Mouse (Mus musculus): Measurements from ENCODE around the gene Rbfox1. TPM values are rescaled to one million over a fixed set of nuclear protein-coding genes. Genes with fewer than 3 reads are reported as not detected.

Gene Rbfox1
- total RNA-seq, 1 experiment from 2014 or later: not detected

DNA sequence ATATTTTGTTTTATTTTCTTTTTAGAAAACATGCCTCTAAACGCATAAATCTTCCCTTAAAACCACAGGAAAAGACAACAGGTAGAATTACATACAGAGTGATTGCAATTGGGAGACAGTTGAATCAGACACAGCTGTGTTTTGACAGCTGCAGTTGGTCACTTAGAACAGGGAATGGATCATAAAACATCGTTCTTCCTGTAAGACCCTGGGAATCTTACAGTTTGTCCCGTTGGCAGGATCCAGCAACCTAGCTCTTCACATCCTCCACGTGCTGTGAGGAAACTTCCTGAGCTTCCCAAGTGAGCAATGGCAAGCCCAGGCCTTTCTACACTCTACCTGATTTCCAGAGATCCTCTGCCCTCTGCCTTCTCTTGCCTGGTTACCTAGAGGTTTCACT is 959.5 kb downstream of the Rbfox1 start:
- ATAC-seq (replicated peaks in 1 of 2; ENCODE audit: insufficient read depth in 1 of 2, low FRiP score in 2 of 2, low TSS enrichment in 1 of 2, low read depth in 1 of 2, poor library complexity in 2 of 2, severe bottlenecking in 2 of 2): no peak

DNA sequence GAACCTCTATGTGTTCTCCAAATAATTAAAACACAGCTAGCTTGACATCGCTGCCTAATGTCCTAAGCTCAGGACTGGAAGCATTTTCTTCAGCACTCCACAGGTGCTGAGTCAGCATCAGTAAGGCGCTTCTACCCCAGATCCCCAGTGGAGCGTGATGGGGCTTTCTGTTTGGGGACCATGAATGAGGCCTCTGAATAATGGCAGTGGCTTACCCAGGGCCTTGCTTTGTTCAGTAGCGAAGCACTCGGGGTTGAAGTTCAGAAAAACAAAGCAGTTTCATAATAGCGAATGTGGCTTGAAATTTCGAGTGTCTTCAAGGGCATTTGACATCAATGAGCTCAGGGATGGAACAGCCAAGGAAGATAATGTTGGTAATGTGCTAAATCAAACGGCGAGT is 966.2 kb downstream of the Rbfox1 start:
- ATAC-seq (replicated peaks in 1 of 2; ENCODE audit: insufficient read depth in 1 of 2, low FRiP score in 2 of 2, low TSS enrichment in 1 of 2, low read depth in 1 of 2, poor library complexity in 2 of 2, severe bottlenecking in 2 of 2): no peak

DNA sequence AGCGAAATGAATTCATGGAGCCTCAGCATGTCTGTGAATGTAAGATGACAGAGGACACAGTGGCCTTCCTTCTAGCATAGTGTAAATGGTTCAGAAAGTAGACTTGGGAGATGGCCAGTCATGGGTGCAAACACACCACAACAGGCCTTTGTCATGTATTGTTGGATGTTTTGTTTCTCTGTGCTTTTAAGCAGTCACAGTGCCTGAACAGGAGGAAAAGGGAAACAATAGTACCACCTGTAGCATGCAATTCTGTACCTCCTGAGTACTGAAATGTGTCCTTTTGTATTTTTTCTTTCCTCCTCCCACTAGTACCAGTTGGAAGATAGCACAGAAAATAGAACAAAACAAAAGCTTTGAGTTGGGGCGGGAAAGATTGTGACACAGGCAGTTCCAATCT is 968.6 kb downstream of the Rbfox1 start:
- ATAC-seq (replicated peaks in 1 of 2; ENCODE audit: insufficient read depth in 1 of 2, low FRiP score in 2 of 2, low TSS enrichment in 1 of 2, low read depth in 1 of 2, poor library complexity in 2 of 2, severe bottlenecking in 2 of 2): no peak

DNA sequence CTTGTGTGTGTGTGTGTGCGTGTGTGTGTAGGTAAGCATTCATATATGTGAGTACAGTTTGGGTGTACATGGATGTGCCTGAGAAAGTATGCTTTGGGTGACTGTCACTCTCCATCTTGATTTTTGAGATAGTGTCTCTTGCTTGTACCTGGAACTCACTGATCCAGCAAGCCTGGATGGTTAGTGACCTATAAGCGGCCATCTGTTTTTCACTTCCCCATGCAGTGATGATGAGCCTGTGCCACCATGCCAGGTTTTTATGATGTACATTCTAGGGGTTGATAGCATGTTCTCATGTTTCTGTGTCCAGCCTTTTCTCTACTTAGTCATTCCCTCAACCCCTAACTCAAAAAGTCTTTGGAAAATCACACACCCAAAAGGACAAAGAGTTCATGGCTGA is 976.5 kb downstream of the Rbfox1 start:
- ATAC-seq (replicated peaks in 1 of 2; ENCODE audit: insufficient read depth in 1 of 2, low FRiP score in 2 of 2, low TSS enrichment in 1 of 2, low read depth in 1 of 2, poor library complexity in 2 of 2, severe bottlenecking in 2 of 2): no peak

DNA sequence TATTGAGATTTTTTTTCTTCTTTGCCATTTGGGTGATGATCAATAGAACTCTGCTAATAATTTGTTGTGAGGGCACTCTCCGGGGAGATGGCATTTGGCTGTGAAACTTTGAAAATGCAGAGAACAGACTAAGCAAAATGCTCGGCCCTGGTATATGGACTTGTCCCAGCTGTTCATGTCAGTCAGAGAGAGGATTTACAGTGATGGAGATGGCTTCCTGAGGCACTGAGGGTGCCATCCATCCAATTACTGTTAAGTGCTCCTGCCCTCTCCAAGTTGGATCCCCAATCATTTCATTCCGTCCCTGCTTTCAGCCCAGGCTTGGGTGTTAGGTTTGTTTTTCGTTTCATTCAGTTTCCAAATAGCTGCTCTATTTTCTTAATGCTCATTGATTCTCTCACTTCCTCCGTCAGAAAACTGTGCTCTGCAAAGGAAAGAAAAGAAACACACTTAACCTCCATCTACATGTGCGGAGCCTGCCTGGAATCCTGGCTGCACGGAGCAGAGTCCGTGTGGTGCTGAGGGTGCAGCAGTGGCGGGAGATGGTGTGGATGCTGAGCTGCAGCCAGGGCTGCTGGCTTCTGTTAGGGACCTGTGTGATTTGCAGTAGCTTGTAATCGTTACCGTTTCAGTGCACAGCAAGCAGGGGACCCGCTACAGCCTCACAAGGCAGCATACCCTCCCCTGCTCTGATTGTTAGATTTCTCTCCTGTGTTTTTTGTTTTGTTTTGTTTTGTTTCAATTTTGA is 997.7 kb downstream of the Rbfox1 start:
- no peak for ATAC-seq (replicated peaks in 1 of 2; ENCODE audit: insufficient read depth in 1 of 2, low FRiP score in 2 of 2, low TSS enrichment in 1 of 2, low read depth in 1 of 2, poor library complexity in 2 of 2, severe bottlenecking in 2 of 2)

DNA sequence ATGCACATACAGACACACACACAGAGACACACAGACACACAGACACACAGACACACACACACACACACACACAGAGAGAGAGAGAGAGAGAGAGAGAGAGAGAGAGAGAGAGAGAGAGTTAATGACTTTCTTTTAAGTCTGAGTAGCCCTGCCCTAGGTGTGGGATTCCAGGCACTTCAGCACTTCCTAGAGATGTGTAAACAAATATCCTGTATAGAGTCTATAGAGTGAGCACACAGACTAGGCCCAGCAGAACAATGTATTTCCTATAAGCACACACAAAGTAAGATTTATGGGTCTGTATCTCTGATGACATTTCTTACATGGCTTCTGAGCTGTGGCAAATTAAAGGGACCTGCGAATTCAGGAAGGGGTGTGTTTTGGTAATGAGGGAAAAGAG is 998.6 kb downstream of the Rbfox1 start:
- no peak for ATAC-seq (replicated peaks in 1 of 2; ENCODE audit: insufficient read depth in 1 of 2, low FRiP score in 2 of 2, low TSS enrichment in 1 of 2, low read depth in 1 of 2, poor library complexity in 2 of 2, severe bottlenecking in 2 of 2)

DNA sequence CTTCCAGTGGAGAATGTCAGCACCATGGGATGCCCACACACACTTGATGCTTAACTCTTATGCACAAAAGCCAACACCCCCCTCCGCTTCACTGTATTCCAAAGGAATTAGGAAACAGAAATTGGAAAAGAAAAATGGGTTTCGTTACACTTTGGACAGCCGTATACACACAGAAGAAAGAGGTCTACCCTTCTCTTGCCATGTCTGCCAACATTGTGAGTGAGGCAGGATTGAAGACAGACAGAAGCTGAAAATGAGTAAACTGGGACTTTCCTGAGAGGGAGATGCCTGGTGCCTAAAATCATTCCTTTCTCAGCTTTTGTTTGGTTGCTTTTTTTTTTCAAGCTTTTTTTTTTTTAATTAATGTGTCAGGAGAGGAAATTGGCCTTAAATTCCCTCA is 1000.5 kb downstream of the Rbfox1 start:
- no peak for ATAC-seq (replicated peaks in 1 of 2; ENCODE audit: insufficient read depth in 1 of 2, low FRiP score in 2 of 2, low TSS enrichment in 1 of 2, low read depth in 1 of 2, poor library complexity in 2 of 2, severe bottlenecking in 2 of 2)

DNA sequence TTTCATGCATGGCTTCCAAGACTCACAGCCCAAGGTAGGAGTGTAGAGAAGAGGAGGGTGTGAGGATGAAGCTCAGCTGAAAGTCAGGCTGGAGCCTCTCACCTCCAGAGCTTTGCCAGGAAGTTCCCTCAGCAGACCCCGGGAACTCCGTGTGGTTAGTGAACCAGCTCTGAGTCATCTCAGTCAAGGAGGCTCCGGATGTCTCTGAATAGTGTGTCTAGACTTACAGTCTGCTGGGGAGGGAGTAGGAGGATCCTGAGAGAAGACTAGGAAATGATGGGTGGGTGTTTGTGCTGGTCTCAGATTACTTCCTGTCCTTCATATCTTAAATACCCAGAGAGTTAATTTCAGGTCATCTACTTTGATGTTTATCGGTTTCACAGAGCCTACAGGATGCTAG is 1004.1 kb downstream of the Rbfox1 start:
- no peak for ATAC-seq (replicated peaks in 1 of 2; ENCODE audit: insufficient read depth in 1 of 2, low FRiP score in 2 of 2, low TSS enrichment in 1 of 2, low read depth in 1 of 2, poor library complexity in 2 of 2, severe bottlenecking in 2 of 2)

DNA sequence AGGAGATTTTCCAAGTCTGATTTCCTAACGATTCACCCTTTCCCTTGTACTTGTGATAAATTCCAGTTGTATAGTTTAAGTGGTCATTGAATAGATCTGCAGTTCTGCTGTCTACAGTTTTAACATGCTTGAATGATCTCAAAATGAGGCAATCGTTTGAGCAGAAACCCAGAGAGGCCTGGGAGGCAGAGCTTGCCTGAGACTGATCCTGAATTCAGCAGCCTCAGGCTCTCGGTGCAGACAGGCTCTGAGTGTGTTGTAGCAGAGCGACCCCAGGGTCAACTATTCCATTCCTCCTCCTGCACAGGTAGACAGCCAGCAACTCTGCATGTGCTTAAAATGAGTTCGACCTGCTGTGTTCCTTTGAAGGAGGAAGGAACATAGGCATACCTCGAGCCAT is 1012.6 kb downstream of the Rbfox1 start:
- ATAC-seq (replicated peaks in 1 of 2; ENCODE audit: insufficient read depth in 1 of 2, low FRiP score in 2 of 2, low TSS enrichment in 1 of 2, low read depth in 1 of 2, poor library complexity in 2 of 2, severe bottlenecking in 2 of 2): no peak

DNA sequence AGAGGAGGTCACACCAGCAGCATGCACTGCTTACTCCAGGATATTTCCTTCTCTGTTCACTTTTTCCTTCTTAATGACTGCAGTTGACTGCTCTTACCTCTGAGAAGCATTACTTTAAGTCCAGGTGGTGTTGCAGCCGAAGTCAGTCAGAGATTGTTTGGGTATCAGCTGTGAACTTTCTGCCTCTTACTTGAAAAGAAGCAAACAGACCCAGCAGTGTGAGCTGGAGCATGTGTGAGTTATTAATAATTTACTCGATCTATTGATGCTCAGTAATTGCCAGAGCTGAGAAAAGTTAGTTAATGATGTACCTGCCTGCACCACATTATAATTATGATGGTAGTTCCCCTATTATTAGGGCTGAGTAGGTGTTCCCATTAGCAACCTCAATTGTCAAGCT is 1014.9 kb downstream of the Rbfox1 start:
- ATAC-seq (replicated peaks in 1 of 2; ENCODE audit: insufficient read depth in 1 of 2, low FRiP score in 2 of 2, low TSS enrichment in 1 of 2, low read depth in 1 of 2, poor library complexity in 2 of 2, severe bottlenecking in 2 of 2): no peak

DNA sequence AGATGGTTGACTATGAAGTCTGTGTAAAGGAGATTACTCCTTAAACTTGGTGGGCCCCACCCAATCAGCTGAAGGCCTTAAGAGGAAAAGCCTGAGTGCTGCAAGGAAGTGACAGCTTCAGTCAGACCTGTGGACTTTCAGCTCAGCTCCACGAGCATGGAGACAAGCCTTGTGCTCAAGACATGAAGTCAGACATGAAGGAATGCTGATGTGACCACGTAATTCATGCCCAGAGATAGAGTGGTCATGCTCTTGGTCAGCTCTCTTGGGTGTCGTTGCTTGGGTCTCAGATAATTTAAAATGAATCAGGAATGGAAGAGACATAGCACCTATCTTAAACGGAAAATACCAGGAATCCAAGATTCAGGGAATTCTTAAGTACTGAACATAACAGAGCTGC is 1019.8 kb downstream of the Rbfox1 start:
- no peak for ATAC-seq (replicated peaks in 1 of 2; ENCODE audit: insufficient read depth in 1 of 2, low FRiP score in 2 of 2, low TSS enrichment in 1 of 2, low read depth in 1 of 2, poor library complexity in 2 of 2, severe bottlenecking in 2 of 2)

DNA sequence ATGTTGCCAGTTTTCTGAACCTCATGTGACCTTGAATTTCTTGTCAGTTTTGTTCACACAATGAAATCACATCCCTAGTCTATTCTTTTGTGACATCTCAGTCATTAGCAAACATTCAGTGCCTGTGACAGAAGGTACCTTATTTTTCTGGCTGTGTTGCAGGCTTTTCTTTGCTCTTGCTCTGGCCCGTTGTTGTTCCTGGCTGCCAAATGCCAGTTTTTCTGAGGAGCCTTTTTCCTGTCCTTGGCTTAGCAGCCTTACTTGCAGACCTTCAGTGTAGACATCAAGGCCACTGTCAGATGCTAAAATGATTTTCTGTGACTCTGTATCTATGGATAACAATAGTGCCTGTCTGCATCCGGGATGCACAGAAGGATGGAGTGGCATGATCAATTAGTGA is 1020.8 kb downstream of the Rbfox1 start:
- no peak for ATAC-seq (replicated peaks in 1 of 2; ENCODE audit: insufficient read depth in 1 of 2, low FRiP score in 2 of 2, low TSS enrichment in 1 of 2, low read depth in 1 of 2, poor library complexity in 2 of 2, severe bottlenecking in 2 of 2)

DNA sequence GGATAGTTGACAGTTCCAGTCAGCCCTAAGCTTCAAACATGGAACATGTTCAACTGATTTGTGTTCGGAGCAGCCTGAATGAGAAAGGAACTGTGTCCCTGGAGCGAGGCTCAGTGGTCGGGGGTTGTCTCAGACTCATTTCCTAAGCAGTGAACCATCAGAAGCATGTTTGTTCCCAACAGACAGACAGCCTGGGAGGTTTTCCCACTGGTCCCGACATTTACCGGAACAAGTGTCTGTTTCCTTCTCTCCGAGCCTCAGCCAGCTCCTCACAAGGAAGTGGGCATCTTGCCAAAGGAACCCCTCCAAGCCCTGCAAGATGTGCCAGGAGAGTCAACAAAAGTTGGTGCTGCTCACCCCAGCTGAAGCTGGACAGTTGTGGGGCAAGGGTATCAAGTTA is 1022.4 kb downstream of the Rbfox1 start:
- no peak for ATAC-seq (replicated peaks in 1 of 2; ENCODE audit: insufficient read depth in 1 of 2, low FRiP score in 2 of 2, low TSS enrichment in 1 of 2, low read depth in 1 of 2, poor library complexity in 2 of 2, severe bottlenecking in 2 of 2)

DNA sequence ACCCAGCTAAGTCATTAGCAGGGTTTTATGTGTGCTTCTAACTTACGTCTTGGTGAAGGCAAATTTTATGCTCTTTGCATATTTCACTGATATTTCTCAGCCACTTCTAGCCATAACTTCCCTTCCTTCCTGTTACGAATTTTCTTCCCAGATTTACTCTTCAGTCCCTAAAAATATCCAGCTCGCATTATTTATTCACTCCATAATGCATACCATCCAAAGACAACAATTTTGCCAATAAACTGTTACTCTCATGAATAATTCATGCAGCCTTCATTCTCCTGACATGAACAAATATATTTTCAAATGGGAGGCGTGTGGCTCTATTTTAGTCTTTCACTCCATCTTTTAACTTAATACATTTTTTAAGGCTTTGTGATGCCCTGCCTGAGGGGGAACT is 1029.4 kb downstream of the Rbfox1 start:
- no peak for ATAC-seq (replicated peaks in 1 of 2; ENCODE audit: insufficient read depth in 1 of 2, low FRiP score in 2 of 2, low TSS enrichment in 1 of 2, low read depth in 1 of 2, poor library complexity in 2 of 2, severe bottlenecking in 2 of 2)

DNA sequence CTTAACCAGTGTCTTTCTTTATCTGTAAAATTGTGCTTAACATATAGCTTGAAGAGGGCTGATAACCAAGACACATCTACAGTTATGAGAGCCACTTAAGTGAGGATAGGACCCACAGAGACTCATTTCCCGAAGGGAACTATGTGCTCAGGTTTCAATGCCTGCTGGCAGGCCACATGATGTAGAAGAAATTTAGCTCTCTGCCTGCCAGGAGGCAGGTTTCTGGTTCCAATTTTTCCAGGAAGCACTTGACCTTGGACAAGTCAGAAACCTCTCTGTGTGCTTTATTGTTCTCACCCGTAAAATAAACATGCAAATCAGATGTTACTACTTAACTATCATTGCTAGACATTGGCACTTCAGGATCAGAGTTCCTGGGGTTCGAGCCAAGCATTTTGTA is 1033.5 kb downstream of the Rbfox1 start:
- no peak for ATAC-seq (replicated peaks in 1 of 2; ENCODE audit: insufficient read depth in 1 of 2, low FRiP score in 2 of 2, low TSS enrichment in 1 of 2, low read depth in 1 of 2, poor library complexity in 2 of 2, severe bottlenecking in 2 of 2)

DNA sequence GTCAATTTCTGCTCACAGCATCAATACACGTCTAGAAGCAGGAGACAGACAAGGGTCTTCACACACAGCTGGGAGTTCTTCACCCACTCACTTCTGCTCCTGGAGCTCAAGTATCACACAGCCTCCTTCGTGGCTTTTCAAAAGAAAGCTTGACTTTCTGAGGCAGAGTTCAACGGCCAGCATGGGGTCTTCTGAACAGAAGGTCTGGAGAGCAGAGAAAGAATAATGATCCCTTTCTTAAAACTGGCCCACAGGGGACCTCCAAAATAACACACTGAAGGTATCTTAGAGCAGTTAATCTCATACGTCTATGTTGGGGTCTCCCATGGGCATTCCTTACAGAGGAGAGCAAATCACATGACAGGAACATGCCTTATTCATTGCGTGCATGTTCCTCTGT is 1034.5 kb downstream of the Rbfox1 start:
- ATAC-seq (replicated peaks in 1 of 2; ENCODE audit: insufficient read depth in 1 of 2, low FRiP score in 2 of 2, low TSS enrichment in 1 of 2, low read depth in 1 of 2, poor library complexity in 2 of 2, severe bottlenecking in 2 of 2): no peak

DNA sequence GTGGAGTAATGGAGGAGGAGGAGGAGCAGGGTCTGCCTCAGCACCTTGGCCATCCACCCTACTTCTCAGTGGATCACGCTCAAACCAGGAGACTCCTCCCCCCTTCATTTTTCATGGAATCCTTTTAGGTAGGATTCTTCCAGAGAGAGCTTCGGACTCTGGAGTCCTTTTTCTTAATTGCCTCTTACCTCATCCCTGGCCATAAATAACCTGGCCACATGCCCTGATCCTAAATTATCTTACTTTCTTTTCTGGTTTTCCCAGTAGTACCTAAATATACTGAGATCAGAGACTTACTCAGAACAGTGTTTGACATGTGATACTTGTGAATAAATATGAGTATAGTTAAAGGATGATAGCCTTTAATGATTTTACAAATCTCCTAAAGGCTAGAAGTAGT is 1042.5 kb downstream of the Rbfox1 start:
- no peak for ATAC-seq (replicated peaks in 1 of 2; ENCODE audit: insufficient read depth in 1 of 2, low FRiP score in 2 of 2, low TSS enrichment in 1 of 2, low read depth in 1 of 2, poor library complexity in 2 of 2, severe bottlenecking in 2 of 2)

DNA sequence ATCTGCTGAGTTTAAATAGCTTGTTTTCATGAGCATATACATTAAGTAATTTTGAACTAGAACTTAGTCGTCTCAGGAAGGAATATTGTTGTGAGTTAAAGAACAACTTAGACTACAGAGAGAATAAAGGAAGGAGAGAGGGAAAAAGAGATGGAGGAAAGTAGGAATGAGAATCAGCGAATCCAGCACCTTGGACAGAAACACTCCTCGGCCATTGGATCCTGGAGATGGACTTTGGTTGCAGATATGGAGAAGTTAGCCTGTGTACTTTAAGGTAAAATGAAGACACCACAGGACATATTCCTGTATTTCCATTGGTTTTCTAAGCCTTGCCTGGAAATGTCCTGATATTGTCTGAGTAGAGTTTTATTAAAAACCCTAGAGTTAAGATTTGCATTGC is 1045.6 kb downstream of the Rbfox1 start:
- no peak for ATAC-seq (replicated peaks in 1 of 2; ENCODE audit: insufficient read depth in 1 of 2, low FRiP score in 2 of 2, low TSS enrichment in 1 of 2, low read depth in 1 of 2, poor library complexity in 2 of 2, severe bottlenecking in 2 of 2)

DNA sequence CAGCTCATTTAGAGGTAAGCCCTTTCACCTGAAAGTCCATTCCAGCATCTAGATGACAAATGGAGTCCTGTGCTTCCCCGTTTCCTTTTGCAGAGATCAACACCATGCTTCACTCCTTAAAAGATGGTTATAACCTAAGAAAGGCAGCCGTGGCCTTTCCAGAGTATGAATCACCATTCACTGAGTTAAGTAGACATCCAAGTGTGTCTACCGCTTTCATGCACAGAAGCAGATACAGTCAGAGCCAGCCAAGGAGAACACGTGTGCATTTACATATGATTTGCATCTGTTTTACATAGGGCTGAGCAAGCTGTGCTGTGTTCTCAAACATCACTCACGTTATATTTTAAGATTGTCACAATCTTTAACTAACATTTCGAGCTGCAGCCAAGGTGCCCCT is 1061.0 kb downstream of the Rbfox1 start:
- ATAC-seq (replicated peaks in 1 of 2; ENCODE audit: insufficient read depth in 1 of 2, low FRiP score in 2 of 2, low TSS enrichment in 1 of 2, low read depth in 1 of 2, poor library complexity in 2 of 2, severe bottlenecking in 2 of 2): no peak

DNA sequence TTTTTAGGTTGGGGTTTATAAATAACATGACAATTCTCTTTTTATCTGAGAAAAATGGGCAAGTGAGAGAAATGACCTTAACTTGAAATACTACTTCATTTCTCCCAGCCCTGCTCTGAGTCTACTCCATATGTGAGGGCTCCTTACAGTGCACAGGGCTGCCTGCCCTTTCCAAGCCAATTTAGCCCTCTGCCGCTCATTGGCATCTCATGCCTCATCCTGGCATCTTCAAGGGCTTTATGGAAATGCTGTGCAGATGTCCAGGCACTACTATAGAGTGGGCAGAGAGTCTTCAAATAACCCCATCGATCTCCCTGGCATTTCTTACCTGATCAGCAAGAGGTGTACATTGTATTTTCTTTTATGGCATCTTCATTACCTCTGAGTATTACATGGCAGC is 1064.5 kb downstream of the Rbfox1 start:
- no peak for ATAC-seq (replicated peaks in 1 of 2; ENCODE audit: insufficient read depth in 1 of 2, low FRiP score in 2 of 2, low TSS enrichment in 1 of 2, low read depth in 1 of 2, poor library complexity in 2 of 2, severe bottlenecking in 2 of 2)

All from hematopoietic stem cell, adult 5-6 weeks (primary cell).